Mouse (Mus musculus): ENCODE results near the gene Hcn2.
"Not testable (repeated sequence)": the region's sequence is repeated elsewhere in the genome, so short reads cannot be mapped to it uniquely, and the experiment has no call there.

Gene Hcn2

DNA sequence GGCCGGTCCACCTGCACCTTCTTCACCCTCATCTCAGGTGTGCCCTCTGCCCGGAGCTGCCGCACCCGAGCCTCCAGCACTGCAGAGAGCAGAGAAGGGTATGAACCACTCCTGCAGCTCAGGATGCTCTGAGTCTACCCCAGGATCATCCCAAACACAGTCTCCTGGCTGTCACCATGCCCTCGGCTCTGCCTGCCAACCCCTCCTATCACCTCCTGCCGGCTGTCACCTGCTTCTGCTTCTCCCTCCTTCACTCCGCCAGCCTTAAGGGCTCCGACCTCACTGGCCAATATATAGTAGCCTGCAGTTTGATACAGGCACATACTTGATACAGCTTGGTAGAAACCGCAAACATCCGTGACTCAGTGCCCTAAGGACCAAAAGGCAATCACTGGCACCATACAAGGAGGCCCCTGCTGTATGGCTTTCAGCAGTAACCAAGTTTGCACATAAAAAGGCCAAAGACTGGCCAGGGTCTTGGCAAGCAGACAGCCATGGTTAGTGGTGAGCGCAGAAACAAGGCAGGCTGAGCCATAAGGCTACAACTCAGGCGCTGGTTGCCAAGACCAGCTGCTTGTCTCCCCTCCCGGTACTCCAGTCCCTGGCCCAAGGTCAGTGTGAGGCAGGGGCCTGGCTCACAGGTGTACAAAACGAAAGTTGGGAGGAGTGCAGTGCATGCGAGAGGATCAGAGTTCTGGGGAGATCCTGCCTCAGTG lies 27.4 kb downstream of the Hcn2 start:
- no peak for DNase-seq (ENCODE audit: low spot score in 2 of 2)

DNA sequence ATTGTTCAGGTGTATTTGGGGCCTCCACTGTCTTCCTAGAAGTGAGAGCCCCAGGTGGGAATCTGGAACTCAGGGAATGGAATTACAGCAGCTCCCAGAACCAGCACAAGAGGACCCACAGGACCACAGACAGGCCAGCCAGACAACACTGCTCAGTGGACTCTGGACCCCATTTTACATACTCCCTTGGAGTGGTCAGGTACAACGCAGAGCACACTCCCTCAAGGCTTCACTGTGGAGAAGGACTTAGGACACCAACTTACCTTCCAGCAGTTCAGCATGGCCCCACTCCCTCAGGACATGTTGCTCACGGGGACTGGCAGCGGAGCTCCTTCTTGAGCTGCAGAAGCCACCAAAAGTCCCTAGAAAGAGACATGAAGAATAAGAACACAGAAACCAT lies 29.0 kb downstream of the Hcn2 start:
- no peak for DNase-seq (ENCODE audit: low spot score in 2 of 2)

DNA sequence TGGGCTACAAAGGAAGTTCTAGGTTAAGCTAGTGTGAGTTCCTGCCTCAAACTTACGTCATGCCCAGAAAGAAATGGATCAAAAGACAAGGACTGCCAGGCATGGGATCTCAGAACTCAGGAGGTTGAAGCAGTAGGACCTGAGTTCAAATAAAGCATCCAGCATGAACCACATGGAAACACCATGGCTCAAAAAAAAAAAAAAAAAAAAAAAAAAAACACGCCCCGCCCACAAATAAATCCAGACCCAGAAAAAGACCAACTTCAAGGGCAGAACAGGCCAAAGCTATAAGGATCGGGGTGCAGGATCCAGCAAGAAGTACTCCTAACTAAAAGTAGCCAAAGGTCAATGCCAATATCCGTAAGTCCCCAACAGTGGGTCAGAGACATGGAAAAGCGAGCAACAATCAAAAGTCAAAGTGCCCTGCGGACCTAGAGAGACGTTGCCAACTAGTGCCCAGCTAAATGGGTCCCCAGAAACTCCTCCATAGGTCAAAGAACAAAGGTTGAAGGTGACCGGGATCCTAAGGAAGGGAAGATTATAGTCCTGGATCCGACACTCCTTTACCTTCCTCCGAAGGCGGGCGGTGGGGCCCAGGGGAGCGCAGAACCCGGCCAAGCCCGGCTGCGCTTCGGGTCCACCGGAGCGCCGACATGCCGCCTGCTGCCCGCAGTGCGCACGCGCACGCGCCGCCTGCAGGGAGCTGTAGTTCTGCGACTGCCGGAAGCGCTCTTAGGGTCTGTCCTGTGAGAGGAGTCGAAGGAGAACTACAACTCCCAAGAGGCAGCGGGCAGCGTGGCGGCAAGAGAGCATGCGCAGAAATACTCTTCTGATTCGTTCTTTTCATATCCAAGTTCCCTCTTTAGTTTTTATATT lies 29.7 kb downstream of the Hcn2 start, which contains the start of gene Polrmt:
Gene Polrmt, minus strand, starts transcription at position 684 of the 876 bp plus-strand sequence.
- DNase-seq (ENCODE audit: low spot score in 2 of 2), result peak; percentile 94 to 96

DNA sequence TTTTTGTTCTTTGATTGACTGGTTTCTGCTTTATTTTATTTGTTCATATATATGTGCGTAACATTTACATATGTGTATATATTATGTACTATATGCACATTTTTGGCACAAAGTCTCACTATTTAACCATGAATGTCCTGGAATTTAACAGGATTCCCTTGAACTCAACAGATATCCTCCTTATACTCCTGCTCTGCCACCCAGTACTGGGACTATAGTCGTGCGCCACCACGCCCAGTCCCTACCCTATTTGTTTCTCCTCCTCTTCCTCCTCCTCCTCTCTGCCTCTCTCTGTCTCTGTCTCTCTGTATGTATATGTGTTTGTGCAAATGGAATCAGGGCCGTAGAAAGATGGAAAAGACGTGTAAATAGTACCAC lies 30.3 kb downstream of the Hcn2 start:
- no peak for DNase-seq (ENCODE audit: low spot score in 2 of 2)

DNA sequence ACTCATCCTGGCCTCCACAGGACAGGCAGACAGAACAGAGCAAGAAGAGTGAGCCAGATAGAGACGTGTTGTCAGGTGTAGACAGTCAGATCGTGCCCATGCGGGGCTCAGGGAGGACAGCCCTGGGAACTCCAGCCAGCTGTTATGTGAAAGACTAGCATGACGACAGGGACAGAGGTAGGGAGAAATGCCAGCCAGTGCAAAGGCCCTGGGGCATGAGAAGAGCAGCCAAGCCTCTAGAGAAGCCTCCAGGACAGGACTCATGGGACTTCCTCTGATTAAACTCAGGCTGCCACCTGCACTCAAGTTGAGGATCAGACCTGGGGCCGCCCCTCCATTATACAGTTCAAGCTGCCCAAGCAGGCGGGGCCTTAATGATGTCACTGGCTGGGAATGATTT lies 32.1 kb downstream of the Hcn2 start:
- no peak for DNase-seq (ENCODE audit: low spot score in 2 of 2)

DNA sequence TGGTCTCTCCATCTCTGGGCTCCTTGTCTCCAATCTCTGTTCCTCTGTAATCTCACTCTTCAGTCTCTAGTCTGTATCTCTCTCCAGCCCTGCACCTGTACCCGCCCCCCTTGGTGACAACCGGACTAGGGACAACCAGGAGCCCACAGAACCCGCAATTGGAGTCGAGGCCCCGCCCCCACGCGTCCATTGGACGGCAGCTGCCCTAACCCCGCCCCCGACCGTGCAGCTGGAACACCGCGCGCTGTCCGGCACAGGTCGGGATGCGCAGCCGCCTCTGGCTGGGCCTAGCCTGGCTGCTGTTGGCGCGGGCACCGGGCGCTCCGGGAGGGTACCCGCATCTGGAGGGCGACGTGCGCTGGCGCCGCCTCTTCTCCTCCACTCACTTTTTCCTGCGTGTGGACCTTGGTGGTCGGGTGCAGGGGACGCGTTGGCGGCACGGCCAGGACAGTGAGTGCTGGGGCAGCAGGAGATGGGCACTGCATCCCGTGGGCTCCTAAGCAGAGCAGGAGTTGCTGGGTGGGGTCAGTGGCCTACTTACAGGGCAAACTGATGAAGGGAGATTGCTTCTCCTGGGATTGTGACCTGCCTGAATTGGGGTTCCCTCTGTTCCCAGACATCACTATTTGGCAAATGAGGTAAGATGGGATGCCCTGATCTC lies 38.6 kb downstream of the Hcn2 start, which contains the start of gene Fgf22:
Gene Fgf22, plus strand, starts transcription at position 221 of the 661 bp plus-strand sequence.
- peak; percentile 65 to 80 for DNase-seq (ENCODE audit: low spot score in 2 of 2)

DNA sequence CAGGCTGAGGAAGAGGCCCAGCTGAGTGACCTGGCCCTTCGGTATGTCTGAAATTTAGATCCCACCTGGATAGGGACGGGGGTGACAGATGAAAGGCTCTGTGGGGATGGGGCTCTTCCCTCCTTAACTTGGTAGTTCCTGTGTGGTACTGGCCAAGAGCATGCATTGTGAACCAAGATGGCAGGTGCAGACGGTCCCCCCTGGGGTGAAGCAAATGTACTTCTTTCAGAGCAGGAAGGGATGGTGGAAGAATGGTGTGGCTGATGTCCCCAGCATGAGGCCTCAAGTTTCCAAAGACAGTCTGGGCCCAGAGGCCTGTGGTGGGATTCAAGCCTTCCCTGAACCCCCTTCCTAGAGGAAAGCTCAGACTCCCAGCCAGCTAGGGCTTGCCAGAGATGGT lies 39.4 kb downstream of the Hcn2 start:
- DNase-seq (ENCODE audit: low spot score in 2 of 2), result no peak

DNA sequence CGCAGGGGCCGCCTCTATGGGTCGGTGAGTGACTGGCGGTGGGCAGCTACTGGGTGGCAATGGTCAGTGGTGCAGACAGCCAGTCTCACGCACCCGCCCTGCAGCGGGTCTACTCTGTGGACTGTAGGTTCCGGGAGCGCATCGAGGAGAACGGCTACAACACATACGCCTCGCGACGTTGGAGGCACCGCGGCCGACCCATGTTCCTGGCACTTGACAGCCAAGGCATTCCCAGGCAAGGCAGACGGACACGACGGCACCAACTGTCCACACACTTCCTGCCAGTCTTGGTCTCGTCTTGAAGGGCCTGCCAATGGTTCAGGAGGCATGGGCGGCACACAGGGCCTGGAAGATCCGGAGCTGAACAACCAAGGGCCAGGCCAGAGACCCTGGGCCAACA lies 40.2 kb downstream of the Hcn2 start:
- DNase-seq (ENCODE audit: low spot score in 2 of 2), result no peak

DNA sequence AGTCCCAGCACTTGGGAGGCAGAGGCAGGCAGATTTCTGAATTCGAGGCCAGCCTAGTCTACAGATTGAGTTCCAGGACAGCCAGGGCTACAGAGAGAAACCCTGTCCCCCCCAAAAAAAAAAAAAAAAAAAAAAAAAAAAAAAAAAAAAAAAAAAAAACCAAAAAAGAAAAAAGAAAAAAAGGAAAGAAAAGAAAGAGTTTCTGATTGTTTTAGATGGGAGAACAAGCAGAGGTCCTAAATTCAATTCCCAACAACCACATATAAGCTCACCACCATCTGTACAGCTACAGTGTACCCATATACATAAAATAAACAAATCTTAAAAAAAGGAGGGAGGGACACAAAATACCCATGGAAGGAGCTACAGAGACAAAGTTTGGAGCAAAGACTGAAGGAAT lies 43.2 kb downstream of the Hcn2 start:
- DNase-seq (ENCODE audit: low spot score in 2 of 2), result not testable (repeated sequence)

DNA sequence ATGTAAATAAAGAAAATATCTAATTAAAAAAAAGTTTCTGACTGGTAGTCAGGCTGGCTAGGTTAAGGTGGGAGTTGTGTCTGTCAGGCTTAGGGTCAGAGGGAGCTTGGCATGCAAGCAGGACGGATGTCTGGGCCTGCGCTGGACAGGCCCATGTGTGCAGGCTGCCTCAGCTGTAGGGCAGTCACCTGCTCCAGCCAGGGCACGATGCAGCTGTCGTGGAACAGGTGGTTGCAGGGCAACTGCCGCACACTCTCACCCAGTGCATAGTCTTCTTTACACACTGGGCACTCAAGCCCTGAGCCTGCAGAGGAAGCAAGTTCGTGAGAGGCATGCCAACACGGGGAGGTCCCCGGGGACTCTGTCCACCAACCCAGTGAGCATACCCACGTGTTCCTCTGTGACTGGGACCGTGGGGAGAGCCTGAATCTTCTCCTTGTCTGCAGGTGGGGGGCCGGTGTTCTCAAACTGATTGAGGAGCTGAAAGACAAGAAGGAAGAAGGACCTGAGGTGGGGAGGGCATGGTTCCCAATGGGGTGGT lies 44.2 kb downstream of the Hcn2 start:
- DNase-seq (ENCODE audit: low spot score in 2 of 2), result no peak

DNA sequence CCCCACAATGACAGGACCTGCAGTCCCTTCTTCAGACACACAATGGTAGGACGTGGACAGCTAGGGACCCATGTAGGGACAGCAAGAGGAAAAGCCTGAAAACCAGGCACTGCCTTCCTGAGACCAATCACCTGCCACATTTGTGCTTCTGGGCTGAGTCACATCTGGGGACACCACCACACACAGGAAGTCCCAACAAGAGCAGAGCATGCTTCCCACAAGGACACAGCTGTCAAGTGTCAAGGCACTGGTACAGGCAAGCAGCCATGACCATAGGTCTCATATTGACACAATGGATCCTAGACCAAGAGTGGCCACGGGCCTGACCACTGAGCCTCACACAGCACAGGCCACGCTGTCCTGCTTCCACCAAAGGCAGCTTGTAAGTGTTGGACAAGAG lies 46.4 kb downstream of the Hcn2 start:
- no peak for DNase-seq (ENCODE audit: low spot score in 2 of 2)

DNA sequence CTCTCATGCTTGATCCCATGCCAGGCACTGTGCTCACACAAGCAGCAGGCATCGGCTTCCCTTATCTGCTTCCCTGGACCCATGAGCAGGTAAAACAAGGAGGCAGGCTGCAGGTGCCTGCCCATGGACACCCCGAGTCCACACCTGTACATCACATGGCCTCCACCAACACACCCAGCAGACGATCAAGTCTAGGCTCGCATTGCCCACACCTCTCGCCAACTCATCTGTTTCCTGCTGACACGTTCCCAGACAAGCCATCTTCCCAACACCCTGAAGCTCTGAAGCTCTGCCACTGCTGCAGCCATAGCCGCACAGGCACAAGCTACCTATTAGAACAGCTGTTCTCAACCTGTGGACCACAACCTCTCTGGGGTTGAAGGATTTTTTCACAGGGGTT lies 47.8 kb downstream of the Hcn2 start:
- no peak for DNase-seq (ENCODE audit: low spot score in 2 of 2)

DNA sequence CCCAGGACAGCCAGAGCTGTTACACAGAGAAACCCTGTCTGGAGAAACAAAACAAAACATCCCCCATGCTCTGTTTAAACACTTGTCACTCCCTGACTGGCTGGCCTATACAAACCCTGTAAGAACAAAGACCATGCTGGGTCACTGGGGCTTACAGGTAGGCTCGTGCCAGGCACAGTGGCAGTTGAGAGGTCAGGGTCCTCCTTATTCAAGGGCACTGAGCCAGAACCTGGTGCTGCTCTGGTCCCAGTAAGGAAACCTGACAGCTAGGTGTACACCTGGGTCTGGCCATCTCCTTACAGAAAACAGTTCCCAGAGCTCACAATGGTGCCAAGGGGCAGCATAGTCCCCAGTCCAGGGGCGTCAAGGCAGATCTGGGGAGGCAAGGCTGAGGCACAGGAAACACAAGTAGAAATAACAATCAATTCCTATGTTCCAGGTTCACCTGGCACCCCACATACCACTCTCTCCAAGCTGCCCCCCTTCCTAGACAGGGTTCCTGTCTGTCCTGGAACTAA lies 48.9 kb downstream of the Hcn2 start:
- no peak for DNase-seq (ENCODE audit: low spot score in 2 of 2)

DNA sequence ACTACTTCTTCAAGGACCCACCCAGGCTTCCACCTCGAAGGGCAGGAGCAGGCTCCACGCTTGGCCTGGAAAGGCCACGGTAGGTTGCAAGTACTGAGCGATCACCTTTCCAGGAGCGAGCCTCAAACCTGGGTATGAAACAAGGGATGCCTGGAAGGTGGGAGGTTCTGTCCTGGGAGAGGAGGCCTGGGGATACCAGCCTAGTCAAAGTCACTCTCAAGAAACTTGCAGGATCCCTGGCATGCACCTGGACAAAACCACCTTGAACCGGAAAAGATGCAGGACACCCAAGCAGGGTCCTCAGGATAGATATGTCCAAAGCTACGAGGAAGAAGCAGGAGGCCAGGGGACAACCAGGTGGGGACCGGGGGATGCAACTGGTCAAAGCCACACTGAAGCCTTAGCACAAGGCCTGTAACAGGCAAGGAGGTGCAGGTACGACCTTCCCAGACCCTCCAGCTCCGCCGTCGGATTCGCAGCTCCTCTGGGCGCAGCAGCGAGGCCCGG lies 49.6 kb downstream of the Hcn2 start:
- no peak for DNase-seq (ENCODE audit: low spot score in 2 of 2)

DNA sequence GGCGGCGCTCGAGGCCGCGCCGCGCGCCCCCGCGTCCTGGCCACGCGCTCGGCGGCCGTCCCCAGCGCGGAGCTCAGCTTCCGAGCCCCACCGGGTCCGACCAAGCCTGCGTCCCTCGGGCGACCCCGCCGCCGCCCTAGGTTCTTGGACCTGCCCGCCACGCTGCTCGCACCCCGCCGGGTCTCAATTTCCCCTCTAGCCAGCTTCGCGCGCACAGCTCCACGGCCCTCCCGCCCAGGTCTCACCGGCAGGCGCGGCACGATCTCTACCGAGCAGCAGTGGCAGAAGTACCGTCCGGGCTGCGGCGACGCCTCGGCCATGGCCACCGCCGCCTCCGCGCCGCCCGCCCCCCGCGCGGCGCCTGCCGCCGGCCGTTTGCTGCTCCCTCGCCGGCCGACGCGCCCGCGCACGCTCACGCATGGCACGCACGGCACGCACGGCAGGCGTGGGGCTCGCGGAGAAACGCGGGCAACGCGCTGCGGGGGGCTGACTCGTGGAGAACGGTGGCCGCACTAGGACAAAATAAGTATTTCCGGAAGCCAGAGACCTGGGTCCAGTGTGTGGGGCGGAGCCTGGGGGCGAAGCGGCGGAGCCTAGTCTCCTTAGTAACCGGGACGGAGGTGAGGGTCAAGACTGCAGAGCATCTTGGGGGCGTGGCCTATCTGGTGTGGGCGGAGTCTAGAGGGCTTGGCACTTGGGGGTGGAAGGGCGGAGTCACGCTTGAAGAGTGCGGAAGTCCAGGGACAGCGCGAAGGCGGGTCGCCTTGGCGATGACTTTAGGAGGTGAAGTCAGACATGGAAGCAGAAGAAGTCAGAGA lies 50.3 kb downstream of the Hcn2 start, which contains the start of gene Rnf126:
Gene Rnf126, minus strand, starts transcription at position 445 of the 818 bp plus-strand sequence.
- DNase-seq (ENCODE audit: low spot score in 2 of 2), result peak; percentile 100

DNA sequence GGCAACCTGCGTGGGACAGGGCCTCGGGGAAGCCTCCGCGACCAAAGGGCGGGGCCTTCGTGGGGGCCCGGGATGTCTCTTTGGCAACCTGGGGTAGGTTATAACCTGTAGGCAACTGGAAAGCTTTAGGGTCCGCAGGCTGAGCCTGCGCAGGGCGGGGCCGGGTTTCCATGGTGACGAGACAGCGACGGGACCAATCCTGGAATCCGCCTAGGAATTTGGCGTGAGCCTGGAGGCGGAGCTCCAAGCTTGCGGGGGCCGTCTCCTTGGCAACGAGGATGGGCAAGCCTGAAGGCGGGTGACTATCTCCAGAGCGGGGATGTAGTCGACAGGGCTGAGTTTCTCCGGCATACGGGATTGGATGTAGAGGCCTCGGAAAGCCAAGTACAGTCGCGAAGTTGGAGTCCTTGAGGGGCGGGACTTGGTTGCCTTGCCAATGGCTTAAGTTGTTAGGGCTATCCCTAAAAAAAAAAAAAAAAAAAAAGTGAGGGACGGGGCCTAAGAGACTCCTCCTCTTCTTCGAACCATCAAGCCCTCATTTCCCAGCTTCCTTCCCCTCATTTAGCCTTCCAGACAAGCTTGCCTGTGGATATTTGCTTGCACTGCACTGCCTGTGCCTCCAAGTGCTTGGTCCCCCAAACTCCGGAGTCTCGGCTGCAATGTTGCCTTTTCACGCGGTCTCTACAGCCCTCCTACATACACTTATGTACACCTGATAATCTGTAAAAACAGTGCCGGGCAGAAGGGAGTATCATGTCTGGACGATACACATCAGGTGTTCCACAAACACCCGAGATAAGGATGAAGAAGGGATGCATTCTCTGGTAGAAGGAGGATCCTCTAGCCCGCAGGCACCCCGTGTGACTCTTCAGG lies 51.2 kb downstream of the Hcn2 start:
- peak; percentile 78 to 86 for DNase-seq (ENCODE audit: low spot score in 2 of 2)

DNA sequence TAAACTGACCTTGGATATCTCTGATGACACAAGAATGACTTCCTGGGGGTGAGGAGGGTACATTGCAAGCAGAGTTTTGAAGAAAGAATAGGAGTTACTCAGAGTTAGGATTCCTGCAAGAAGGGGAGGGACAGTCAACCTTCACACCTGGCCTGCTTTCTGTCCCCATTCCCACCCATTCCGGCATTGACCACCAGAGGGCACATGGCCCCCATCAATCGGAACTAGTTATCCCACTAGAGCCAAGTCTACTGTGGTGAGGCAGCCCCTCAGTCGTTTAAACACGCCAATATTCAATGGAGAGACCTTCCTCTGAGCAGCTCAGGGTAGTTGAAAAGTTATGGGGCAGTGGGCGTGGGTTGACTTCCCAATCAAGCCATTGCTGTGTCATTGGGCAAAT lies 52.0 kb downstream of the Hcn2 start:
- DNase-seq (ENCODE audit: low spot score in 2 of 2), result peak; percentile 73 to 89

DNA sequence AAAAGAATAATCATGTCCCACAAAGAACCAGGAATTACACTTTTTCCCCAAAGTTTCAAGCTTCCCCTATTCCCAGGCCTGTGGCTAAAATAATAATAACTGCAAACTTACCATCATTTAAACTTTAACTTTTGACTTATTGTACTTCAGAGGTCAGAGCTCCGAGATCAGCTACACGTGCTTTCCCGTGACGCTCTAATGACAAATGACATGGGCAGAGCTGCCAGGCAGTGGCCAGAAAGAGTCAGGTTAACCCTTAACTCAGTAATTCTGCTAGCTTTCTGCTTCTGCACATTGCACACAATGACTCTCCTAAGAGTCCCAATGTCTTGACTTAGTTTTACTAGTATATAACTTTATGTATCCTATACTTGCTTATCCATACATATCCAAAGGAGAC lies 52.9 kb downstream of the Hcn2 start:
- no peak for DNase-seq (ENCODE audit: low spot score in 2 of 2)

DNA sequence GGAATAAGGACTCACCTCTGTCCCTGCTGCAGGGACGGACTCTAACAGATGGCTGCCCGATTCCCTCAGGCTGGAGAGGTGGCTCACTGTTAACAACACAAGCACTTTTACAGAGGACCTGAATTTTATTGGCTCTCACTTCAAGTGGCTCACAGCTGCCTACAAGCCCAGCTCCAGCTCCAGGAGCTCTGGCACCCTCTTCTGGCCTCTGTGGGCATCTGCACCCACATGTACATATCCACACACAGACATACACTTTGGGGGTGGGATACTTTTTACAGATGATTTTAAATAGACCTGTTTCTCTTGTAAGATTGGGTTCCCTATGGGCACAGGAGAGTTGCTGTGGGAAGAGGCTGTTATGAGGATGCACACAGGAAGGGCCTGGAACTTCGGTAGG lies 55.9 kb downstream of the Hcn2 start:
- no peak for DNase-seq (ENCODE audit: low spot score in 2 of 2)

DNA sequence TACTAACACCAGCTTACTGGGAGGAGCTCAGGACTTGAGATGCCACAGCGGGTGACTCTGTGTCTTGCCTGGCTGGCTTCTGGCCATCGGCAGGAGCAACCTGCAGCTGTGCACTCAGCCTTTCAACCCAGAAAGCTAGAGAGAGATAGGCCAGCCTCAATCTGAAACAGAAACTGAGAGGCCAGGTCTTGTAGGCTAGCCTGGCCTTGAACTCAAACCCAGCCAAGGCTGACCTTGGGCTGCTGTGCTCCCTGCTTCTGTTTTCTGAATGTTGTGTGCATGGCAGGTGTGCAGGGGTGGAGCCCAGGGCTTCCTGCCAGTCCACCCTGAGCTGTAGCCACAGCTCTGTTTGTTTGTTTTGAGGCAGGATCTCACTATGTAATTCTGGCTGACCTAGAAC lies 56.8 kb downstream of the Hcn2 start:
- no peak for DNase-seq (ENCODE audit: low spot score in 2 of 2)

All from spleen, postnatal 4 days (tissue).